Mouse (Mus musculus) fibroblast of lung, adult 2 months (primary cell): ENCODE measurements around the gene Abcc8.
"Not testable (repeated sequence)": the region's sequence is repeated elsewhere in the genome, so short reads cannot be mapped to it uniquely, and the experiment has no call there.

Experiments used
- DNase-seq: peaks from one replicate; pipeline ENCODE4 v3.0.0-alpha.2; 2011; ENCODE audit warnings: low read depth

Gene Abcc8

DNA sequence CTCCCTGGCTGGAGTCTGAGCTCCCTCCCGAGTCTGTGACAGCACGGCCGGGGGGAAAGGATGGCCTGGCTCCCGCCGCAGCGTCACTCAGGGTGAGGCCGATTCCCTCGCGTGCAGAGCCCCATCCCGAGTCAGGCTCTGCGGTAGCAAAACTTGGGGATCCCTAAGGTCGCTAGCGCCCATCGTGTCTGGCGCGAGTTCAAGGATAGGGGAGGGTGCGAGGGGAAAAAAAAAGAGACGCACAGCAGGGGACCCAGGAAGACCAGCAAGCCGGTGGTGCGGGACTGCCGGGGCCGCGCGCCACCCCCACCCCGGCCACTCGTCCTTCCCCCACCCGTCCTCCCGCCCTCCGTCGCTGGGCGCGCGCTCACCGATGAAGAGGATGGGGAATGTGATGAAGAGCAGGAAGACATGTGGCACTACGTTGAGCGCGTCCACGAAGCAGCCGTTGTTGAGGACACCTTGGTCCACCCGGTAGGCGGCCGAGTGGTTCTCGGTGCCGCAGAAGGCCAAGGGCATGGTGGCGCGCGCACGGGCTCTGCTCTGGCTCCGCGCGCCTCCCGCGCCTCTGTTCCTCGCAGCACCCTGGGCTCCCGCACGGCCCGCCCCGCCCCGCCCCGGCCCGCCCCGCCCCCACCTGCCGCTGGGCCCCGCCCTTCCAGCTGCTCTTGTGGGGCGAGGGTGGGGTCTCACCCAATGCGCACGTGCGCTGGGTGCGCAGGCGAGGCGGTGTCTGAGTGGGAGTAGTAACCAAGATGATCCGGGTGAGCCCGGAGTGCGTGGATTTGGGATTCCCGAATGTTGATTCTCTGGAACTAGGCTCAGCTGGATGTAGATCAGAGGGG, at the start of gene Abcc8:
Gene Abcc8 (minus strand): TSS at position 603 of the 845 bp plus-strand sequence.
- DNase-seq = no peak

DNA sequence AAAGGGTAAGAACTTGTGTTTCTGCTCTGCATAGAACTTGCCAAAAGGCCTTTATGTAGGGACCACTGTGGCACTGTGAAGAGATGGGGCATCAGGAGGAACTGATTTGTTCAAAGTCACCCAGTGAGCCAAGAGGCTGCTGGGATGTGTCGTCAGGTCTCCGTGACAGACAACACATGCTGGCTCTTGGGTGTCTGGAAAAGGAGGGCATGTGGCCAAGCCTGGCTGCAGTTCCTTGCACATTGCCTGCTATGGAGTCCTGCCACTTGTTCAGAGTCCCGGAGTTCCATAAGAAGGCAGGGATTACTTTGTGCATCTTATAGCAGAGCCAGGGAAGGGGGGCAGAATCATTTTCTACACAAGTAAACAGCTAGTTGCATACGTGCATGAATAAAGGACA, 47.1 kb upstream of the Abcc8 start:
- DNase-seq = no peak

DNA sequence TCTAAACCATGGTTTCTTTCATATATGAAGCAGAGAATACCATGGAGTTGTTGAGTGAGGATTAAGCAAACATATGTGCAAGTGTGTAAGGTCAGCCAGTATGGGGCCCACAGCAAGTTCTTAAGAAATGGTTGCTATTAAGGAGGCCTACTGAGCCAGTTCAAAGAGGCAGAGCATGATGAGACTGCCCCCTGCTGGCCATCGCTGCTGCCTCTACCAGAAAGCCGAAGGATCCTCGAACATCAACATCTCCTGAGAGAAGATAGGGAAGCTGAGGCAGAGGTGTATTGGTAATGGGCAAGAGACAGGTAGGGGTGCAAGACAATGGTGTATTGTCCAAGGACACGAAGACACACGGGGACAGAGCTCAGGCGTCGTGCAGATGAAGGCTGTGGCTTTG, 46.4 kb upstream of the Abcc8 start:
- no peak for DNase-seq

DNA sequence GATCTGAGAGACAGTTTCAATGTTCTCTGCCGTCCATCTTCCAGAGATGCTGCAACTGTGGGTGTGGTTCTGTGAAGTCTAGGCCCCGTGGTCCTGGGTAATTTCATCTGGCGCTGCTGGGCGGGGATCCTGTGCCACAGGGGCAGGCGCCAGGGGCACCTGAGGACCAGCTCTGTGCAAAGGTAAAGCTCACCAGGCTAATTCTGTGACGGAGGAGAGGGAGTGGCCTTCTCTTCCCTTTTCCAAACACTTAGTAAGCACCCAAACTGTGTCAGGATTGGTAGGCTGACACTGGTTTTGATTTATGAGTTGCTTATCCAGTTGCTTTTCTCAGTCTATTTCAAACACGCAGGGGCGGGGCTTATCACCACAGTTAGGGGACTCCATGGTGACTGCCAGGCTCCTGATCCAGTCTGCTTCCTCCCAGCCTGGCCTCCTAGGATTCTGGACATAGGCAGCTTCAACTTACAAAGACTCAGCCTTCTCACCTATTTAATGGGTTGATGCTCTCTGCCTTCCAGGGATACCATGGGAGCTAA, 40.8 kb upstream of the Abcc8 start:
- no peak for DNase-seq

- DNase-seq = no peak
Observed at GRCm38 (mm10) chr7:46218415-46218814, 38.6 kb upstream of the Abcc8 start.

DNA sequence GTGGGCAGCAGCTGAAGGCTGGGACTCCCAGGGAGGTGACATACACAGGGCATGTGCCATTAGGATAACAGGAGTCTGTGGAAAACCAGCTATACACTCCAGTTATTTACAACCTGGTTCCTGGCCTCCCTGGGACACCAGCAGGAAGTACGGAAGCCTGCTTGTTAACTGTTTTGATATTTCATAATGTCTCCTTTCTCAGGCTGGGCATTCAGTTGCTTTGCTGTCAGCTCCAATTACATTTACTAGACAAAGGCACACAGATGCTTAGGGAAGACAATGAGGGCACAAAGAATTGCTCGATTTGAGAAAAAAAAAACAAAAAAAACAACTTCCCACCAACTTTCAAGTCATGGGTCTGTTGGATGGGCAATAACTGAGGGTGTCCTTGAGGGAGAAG, 36.6 kb upstream of the Abcc8 start:
- no peak for DNase-seq

DNA sequence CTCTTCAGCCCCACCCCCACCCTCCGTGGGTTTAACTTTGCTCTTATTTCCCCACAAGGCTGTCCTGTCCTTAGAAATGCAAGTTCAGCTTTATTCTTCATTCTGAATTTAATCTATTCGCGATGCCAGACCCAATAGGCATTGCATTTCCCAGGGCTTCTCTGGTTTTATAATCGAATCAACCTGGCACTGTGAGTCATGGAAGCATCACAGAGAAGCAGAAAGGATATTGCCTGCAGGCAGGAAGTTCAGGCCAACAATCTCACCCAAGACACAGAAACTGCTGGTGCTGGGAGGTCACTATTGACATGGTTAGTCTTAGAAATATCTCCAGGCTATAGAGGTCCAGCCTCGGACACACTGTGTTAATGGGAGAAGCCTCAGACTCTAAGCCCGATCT, 30.4 kb upstream of the Abcc8 start:
- no peak for DNase-seq

DNA sequence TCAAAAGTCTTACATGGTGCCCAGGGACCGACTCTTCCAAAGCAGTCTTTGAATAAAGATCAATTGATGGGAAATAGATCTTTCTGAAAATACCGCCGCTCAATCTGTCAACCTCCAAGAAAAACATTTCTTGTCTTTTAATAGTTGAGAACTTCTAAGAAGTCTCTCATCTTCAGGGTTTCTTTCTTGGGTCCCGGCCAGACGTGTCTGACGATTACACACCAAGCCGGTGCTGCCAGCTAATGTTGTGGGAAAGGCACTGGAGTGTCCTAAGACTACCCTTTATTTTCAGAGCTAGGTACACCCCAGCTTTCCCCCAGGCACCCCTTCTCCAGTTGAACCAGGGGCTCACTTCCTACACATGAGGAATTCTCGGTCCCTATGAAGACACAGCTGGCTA, 28.3 kb upstream of the Abcc8 start:
- DNase-seq = no peak

DNA sequence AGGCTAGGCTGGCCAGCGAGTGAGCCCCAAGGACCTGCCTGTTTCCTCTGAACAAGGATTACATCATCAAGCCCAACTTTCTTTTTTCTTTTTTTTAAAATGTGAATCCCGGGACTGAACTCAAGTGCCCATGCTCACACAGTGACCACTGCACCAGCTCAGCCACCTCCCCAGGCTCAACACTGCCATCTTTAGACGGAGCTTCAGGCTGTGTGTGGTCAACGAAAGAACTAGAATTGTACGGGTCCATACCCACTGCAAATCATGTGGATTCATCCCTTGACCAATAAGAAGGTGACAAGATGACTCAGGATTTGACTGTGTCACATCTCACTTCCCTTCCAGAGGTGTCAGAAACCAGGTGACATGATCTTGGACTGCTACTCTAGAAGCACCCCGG, 24.9 kb upstream of the Abcc8 start:
- no peak for DNase-seq

DNA sequence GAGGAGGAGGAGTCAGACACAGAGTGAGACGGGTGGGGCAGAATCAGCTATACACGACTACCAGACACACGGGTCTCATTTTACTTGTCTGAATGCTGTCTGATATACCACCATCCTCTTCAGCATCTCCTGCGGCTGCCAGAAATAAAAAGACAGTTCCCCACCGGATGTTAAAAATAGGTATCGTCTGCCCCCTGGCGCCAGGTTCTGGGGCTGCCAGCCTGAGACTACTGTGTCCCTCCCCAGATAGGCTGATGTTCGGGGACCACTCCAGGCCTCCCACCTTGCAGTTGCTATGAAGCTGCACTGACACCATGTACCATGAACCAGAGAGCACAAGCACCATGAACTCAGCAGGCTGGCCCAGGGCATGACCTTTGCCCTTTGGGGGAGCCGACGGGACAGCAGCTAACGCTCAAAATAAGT, 24.2 kb upstream of the Abcc8 start:
- DNase-seq = no peak

- no peak for DNase-seq
Observed at GRCm38 (mm10) chr7:46201649-46202048, 21.8 kb upstream of the Abcc8 start.

DNA sequence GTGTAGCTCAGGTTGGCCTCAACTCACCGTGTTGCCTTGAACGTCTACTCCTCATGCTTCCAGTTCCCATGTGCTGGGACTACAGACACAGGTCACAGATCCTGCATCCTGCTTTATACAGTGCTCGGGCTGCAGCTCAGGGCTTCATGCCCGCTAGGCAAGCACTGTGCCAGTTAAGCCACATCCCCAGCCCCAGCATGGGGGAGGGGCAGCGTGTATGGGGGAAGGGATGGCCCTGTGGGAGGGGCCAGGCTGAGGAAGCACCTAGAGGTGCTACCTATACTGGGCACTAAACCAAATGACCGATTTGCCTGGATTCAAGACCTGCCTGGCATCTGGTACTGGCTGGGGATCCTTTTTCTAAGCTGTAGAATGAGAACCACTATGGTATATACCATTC, 20.2 kb upstream of the Abcc8 start:
- DNase-seq = no peak

DNA sequence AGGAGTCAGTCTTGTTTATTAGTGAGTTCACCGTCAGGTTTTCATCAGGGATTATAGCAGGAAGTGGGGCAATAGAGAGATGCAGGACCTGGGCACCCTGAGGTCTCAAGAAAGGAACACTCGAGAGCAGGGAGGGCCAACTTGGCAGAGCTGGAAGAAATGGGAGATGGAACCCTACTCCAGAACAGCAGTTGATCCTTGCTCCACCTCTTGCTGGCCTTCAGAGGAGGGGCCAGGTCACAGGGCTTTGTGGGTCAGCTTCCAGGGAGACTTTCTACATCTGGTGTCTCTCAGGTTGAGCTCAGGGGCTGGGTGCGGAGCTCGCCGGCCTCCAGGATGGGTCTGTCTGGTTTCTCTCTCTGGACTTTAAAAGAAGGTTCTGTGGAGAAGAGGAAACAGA, 15.5 kb upstream of the Abcc8 start:
- DNase-seq = no peak

- no peak for DNase-seq
Observed at GRCm38 (mm10) chr7:46184232-46184631, 4.4 kb upstream of the Abcc8 start.

- DNase-seq = peak; percentile 18
Observed at GRCm38 (mm10) chr7:46181590-46181989, 1.8 kb upstream of the Abcc8 start.

GRCm38 (mm10) chr7:46168980-46169379, 10.9 kb downstream of the Abcc8 start:
- DNase-seq = not testable (repeated sequence)

DNA sequence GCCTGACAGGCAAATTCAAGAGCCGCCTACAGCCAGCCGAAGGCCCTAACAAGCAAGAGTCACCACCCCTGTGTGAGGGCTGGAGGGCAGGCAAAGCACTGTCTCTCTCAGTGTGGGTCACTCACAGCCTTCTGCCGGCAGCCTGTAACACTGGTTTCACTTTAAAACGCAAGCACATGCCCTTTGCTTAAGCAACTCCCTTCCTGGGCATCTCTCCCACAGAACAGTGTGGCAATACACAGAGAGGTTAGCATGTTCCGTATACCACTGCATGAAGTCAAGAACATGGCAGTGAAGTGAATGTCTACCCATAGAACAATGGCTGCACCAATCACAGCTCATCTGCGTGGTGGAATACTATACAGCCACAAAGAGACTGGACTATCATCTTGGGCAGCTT, 11.4 kb downstream of the Abcc8 start:
- DNase-seq = no peak

DNA sequence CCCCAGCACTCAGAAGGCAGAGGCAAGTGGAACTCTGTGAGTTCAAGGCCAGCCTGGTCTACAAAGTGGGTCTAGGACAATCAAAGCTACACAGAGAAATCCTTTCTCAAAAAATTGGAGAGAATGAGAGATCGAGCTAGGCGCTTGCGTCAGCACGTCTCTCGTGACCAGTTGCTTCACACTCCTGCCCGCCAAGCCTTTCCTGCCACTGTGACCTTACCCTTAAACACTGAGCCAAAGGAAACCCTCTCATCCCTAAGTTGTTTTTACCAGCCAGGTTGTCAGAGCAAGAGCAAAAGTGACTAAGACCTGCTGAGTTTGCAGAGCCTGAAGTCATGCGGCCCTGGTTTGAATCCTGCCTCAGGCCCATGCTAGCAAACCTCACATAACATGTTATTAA, 11.9 kb downstream of the Abcc8 start:
- DNase-seq = no peak

DNA sequence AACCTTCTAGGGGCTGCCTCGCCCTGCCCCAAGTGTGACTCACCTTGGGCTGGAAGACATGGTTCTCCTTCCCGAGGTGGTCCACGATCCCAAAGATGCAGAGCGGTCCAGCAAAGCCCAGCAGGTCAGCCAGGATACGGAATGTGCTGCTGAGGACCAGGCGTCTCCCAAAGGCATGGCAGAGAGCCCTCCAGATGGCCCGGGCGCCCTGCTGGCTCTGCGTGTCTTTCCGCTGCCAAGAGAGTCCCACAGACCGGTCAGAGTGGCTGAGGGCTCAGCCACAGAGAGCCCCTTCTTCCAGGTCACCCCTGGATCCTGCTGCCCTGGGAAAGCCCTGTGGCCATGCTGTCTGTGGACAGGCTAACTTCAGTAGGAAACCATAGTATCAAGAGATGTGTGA, 14.0 kb downstream of the Abcc8 start:
- DNase-seq = no peak

GRCm38 (mm10) chr7:46162731-46163130, 17.1 kb downstream of the Abcc8 start:
- DNase-seq = no peak

DNA sequence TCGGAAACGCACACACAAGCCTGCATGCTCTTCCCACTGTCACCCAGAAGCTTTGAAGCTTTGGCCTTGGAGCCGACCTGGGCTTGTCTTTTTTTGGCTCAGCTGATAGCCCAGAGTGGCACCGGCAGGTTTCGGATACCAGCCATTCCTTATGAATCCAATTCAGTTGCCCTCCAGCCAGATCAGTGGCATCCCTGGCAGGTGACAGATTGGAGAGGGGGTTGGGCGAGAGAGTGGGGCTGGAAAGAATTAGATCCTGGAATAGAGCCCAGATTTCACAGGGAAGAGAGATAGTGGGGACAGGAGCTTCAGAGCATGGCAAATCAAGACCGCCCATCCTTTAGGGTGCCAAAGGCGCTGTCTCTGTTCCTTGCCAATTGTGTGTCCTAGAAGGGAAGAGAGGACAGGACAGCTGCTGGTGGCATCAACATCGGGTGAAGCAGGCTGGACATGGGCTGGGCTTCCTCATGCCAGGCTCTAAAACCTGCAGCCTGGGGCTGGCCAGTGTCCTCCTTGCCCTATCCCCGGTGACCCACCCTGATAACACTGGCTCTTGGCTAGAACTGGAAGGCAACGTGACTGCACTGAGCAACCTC, 17.6 kb downstream of the Abcc8 start:
- no peak for DNase-seq

GRCm38 (mm10) chr7:46161615-46162014, 18.2 kb downstream of the Abcc8 start:
- DNase-seq = no peak

- no peak for DNase-seq
Observed at GRCm38 (mm10) chr7:46157746-46158145, 22.1 kb downstream of the Abcc8 start.
